Mouse (Mus musculus): ENCODE measurements around the gene C1qtnf4.

- TF ChIP-seq POLR2A (IDR thresholded peaks at IDR 0.05; ENCODE audit: low read depth, low read length) = no peak
- TF ChIP-seq CTCF (IDR thresholded peaks at IDR 0.05; ENCODE audit: extremely low read depth, insufficient read depth, insufficient read length, insufficient replicate concordance) = no peak
Observed at GRCm38 (mm10) chr2:90889550-90890548, 4.2 kb downstream of the C1qtnf4 start.
